Comparison of ENCODE assay signal across 21 mouse cellular contexts in the genomic region with DNA sequence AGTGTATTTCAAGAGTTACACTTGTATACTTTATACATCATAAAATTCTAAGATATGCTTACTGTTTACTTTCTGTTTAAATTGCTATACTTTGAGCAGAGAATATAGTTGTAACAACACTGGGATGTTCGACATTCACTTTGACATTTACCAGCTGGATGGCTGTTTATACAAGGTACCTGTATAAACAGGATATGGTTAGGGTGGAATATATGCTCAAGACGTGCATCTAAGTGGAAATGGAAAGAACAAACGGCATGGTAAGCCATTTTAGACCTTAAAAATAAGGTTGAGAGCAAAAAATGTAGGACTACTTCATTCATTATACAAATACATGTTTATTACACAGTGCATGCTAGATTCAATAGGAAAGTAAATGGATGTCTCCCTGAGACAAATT.
DNase-seq lines count a peak whose midpoint lies in the region; ATAC-seq and TF ChIP-seq lines count a peak whose summit lies in the region.
"Had no signal": no experiment of that assay in that cellular context is flagged by ENCODE, and none has a peak within 500 bp of the region (broad histone marks: within the 10 kb centered on the region; RNA-seq: fewer than 3 reads in every experiment).

No protein-coding gene starts in this region.

- ATAC-seq in heart, embryonic 12.5 days (ENCODE audit: insufficient number of reproducible peaks, low FRiP score) = 0 out of 2 replicates have a peak, but pooled peaks have one; percentile 42
- ATAC-seq in CD4-positive, CD25-positive, alpha-beta regulatory T cell, adult 4 months = peak; percentile 63
- peak; percentile 51 for ATAC-seq in inflammation-experienced regulatory T-cells, adult 6 months
- no peak for ATAC-seq in hindbrain, postnatal 0 days
- no peak for ATAC-seq in midbrain, embryonic 15.5 days (replicated peaks)
- ATAC-seq: forebrain, embryonic 13.5 days; forebrain, embryonic 15.5 days; forebrain, postnatal 0 days had no signal

- DNase-seq in heart, postnatal 25 days (ENCODE audit: low spot score) = no peak
- no peak for DNase-seq in urinary bladder, adult 2 months (ENCODE audit: low spot score)
- DNase-seq in hindbrain, postnatal 0 days (ENCODE audit: low spot score) = no peak
- DNase-seq: adrenal gland, adult 8-10 months; adrenal gland, postnatal 14 days; adrenal gland, postnatal 36 days; B cell, adult 2 months; cerebellum, adult 11-12 months; cerebellum, adult 2 months; cerebellum, adult 9-10 months; cerebellum, postnatal 10 days; cerebellum, postnatal 25 days; forebrain, postnatal 0 days had no signal

- H3K9me3 ChIP-seq in heart, embryonic 12.5 days (replicated peaks) = no peaks in the 10 kb centered on the region
- 0 out of 2 replicates have a peak, but pooled peaks cover 2% of the 10 kb centered on the region for H3K9me3 ChIP-seq in hindbrain, postnatal 0 days (ENCODE audit: low read length)
- no peaks in the 10 kb centered on the region for H3K9me3 ChIP-seq in midbrain, embryonic 15.5 days
- H3K9me3 ChIP-seq: embryonic facial prominence, embryonic 10.5 days; embryonic facial prominence, embryonic 12.5 days; forebrain, embryonic 13.5 days; forebrain, embryonic 15.5 days had no signal

- no peak overlapping the region for H3K9ac ChIP-seq in heart, embryonic 12.5 days
- no peak overlapping the region for H3K9ac ChIP-seq in hindbrain, postnatal 0 days (replicated peaks; ENCODE audit: low read length)
- no peak overlapping the region for H3K9ac ChIP-seq in midbrain, embryonic 15.5 days
- H3K9ac ChIP-seq: embryonic facial prominence, embryonic 12.5 days; forebrain, embryonic 13.5 days; forebrain, embryonic 15.5 days; forebrain, postnatal 0 days had no signal

- H3K36me3 ChIP-seq in heart, embryonic 12.5 days = no peaks in the 10 kb centered on the region
- no peaks in the 10 kb centered on the region for H3K36me3 ChIP-seq in hindbrain, postnatal 0 days (ENCODE audit: insufficient read depth, low read length)
- no peaks in the 10 kb centered on the region for H3K36me3 ChIP-seq in midbrain, embryonic 15.5 days (replicated peaks)
- H3K36me3 ChIP-seq: embryonic facial prominence, embryonic 10.5 days; embryonic facial prominence, embryonic 12.5 days; forebrain, embryonic 15.5 days had no signal

- H3K4me2 ChIP-seq in heart, embryonic 12.5 days = no peak overlapping the region
- no peak overlapping the region for H3K4me2 ChIP-seq in hindbrain, postnatal 0 days (ENCODE audit: low read depth, low read length)
- H3K4me2 ChIP-seq in midbrain, embryonic 15.5 days = no peak overlapping the region
- H3K4me2 ChIP-seq: embryonic facial prominence, embryonic 12.5 days; forebrain, embryonic 13.5 days; forebrain, embryonic 15.5 days had no signal

- 47% methylated on average over 3 of the region's 3 CpGs for WGBS in heart, embryonic 12.5 days
- WGBS in hindbrain, postnatal 0 days = 77% methylated on average over 3 of the region's 3 CpGs
- WGBS in midbrain, embryonic 15.5 days = 72% methylated on average over 3 of the region's 3 CpGs

- H3K27ac ChIP-seq in heart, embryonic 12.5 days (ENCODE audit: poor library complexity, severe bottlenecking) = no peak overlapping the region
- no peak overlapping the region for H3K27ac ChIP-seq in hindbrain, postnatal 0 days
- no peak overlapping the region for H3K27ac ChIP-seq in midbrain, embryonic 15.5 days
- H3K27ac ChIP-seq: embryonic facial prominence, embryonic 10.5 days; embryonic facial prominence, embryonic 12.5 days; forebrain, embryonic 13.5 days; forebrain, embryonic 15.5 days had no signal

- TF ChIP-seq CTCF in hindbrain, postnatal 0 days (IDR thresholded peaks at IDR 0.05; ENCODE audit: low read depth) = no peak

- intact Hi-C loops in heart, postnatal 25 days (cut with DNase I) = no loop called here

- H3K4me3 ChIP-seq in heart, embryonic 12.5 days = no peak overlapping the region
- H3K4me3 ChIP-seq in hindbrain, postnatal 0 days (ENCODE audit: low read length) = no peak overlapping the region
- no peak overlapping the region for H3K4me3 ChIP-seq in midbrain, embryonic 15.5 days
- H3K4me3 ChIP-seq: embryonic facial prominence, embryonic 10.5 days; embryonic facial prominence, embryonic 12.5 days; forebrain, embryonic 13.5 days; forebrain, embryonic 15.5 days had no signal

- H3K27me3 ChIP-seq in heart, embryonic 12.5 days (replicated peaks) = no peaks in the 10 kb centered on the region
- no peaks in the 10 kb centered on the region for H3K27me3 ChIP-seq in hindbrain, postnatal 0 days (ENCODE audit: insufficient read depth, low read length)
- H3K27me3 ChIP-seq in midbrain, embryonic 15.5 days (replicated peaks) = no peaks in the 10 kb centered on the region
- H3K27me3 ChIP-seq: embryonic facial prominence, embryonic 12.5 days; forebrain, embryonic 13.5 days; forebrain, embryonic 15.5 days had no signal

- no peaks in the 10 kb centered on the region for H3K4me1 ChIP-seq in heart, embryonic 12.5 days (replicated peaks)
- H3K4me1 ChIP-seq in hindbrain, postnatal 0 days (ENCODE audit: insufficient read depth, low read length) = no peaks in the 10 kb centered on the region
- H3K4me1 ChIP-seq in midbrain, embryonic 15.5 days = no peaks in the 10 kb centered on the region
- H3K4me1 ChIP-seq: embryonic facial prominence, embryonic 10.5 days; embryonic facial prominence, embryonic 12.5 days; forebrain, embryonic 13.5 days; forebrain, embryonic 15.5 days had no signal

Comparison
In these comparisons a context has a peak if more than half of its experiments do, and no peak if none do; other contexts are left out.
1. ATAC-seq: peak in heart, embryonic 12.5 days (single experiment), CD4-positive, CD25-positive, alpha-beta regulatory T cell, adult 4 months (single experiment) and inflammation-experienced regulatory T-cells, adult 6 months (single experiment); none in hindbrain, postnatal 0 days (single experiment) and midbrain, embryonic 15.5 days (single experiment).